Mouse (Mus musculus) limb, embryonic 15.5 days (tissue): ENCODE measurements around the gene Zdhhc22. TPM values are rescaled to one million over a fixed set of nuclear protein-coding genes. Genes with fewer than 3 reads are reported as not detected.

Experiments used
- ATAC-seq: fragments of 200-750 bp; cut with Nextera tagmentation; 2 replicates; pipeline ENCODE4 v1.8.0; 2017; ENCODE audit warnings: low read depth, moderate TSS enrichment; ENCODE audit not compliant: insufficient number of reproducible peaks, low FRiP score, low TSS enrichment
- H3K27ac ChIP-seq: fragments of 300-500 bp; sonication (generic); 2 replicates; pipeline ENCODE4 v1.5.1; 2015; ENCODE audit warnings: moderate library complexity, mild to moderate bottlenecking, inconsistent platforms
- H3K27me3 ChIP-seq: fragments of 300-500 bp; sonication (generic); 2 replicates; pipeline ENCODE4 v1.6.1; 2015; ENCODE audit warnings: inconsistent platforms
- H3K36me3 ChIP-seq: fragments of 300-500 bp; sonication (generic); 2 replicates; pipeline ENCODE4 v1.6.1; 2015; ENCODE audit warnings: inconsistent platforms
- H3K4me1 ChIP-seq: fragments of 300-500 bp; sonication (generic); 2 replicates; pipeline ENCODE4 v1.6.1; 2015; ENCODE audit warnings: inconsistent platforms
- H3K4me2 ChIP-seq: fragments of 300-500 bp; sonication (generic); 2 replicates; pipeline ENCODE4 v1.6.1; 2015; ENCODE audit warnings: mild to moderate bottlenecking, inconsistent platforms
- H3K4me3 ChIP-seq: fragments of 300-500 bp; sonication (generic); 2 replicates; pipeline ENCODE4 v1.5.1; 2015; ENCODE audit warnings: mild to moderate bottlenecking, inconsistent platforms
- H3K9ac ChIP-seq: fragments of 300-500 bp; sonication (generic); 2 replicates; pipeline ENCODE4 v1.6.1; 2015; ENCODE audit warnings: inconsistent platforms
- H3K9me3 ChIP-seq: fragments of 300-500 bp; sonication (generic); 2 replicates; pipeline ENCODE4 v1.6.1; 2016; ENCODE audit warnings: inconsistent platforms
- WGBS: fragments of 180-500 bp; shearing (Covaris S2); methylation state at CpG from one replicate; pipeline ENCODE4 v1.1.7; 2015; 5-methylcytosine and 5-hydroxymethylcytosine counted together
- polyA plus RNA-seq: library from polyadenylated mRNA; unstranded; fragments of >200 nt; fragmentation: Nextera tagmentation; extraction: Ambion mirVana; gene quantifications from 2 replicates; pipeline ENCODE4 v1.2.1, GENCODE M21; 2015

The Zdhhc22 gene
- 0.14 TPM in 1 of 2 replicates, not detected in the other for polyA plus RNA-seq

GRCm38 (mm10) chr12:86989890-86990754, at the start of gene Zdhhc22:
TSS of gene Zdhhc22 (minus strand) at chr12:86990430.
- peaks cover 73% of the 10 kb centered on the region for H3K27me3 ChIP-seq
- no peaks in the 10 kb centered on the region for H3K36me3 ChIP-seq
- WGBS: under 1% methylated on average over 59 of the region's 68 CpGs

GRCm38 (mm10) chr12:87036631-87037030, 46.4 kb upstream of the Zdhhc22 start:
- Histone ChIP-seq H3K4me1 (no peaks in the 10 kb centered on the region), H3K9me3 (no peaks in the 10 kb centered on the region), H3K9ac (no peak overlapping the region), H3K27me3 (no peaks in the 10 kb centered on the region), H3K27ac (no peak overlapping the region), H3K36me3 (no peaks in the 10 kb centered on the region), H3K4me3 (no peak overlapping the region), H3K4me2 (no peak overlapping the region)
- WGBS: 92% methylated on average over 7 of the region's 7 CpGs
- ATAC-seq: no peak

More at GRCm38 (mm10) chr12:86989890-86990754, at the start of gene Zdhhc22:
- H3K4me1 ChIP-seq: peaks cover 12% of the 10 kb centered on the region
- ATAC-seq: 0 out of 2 replicates have a peak, but pooled peaks have one; percentile 42
- peak within 1 kb of the TSS; percentile 20 for H3K4me3 ChIP-seq
- H3K9me3 ChIP-seq: no peaks in the 10 kb centered on the region
- no peak within 1 kb of the TSS for H3K27ac ChIP-seq
- peak within 1 kb of the TSS; percentile 38 for H3K4me2 ChIP-seq
- H3K9ac ChIP-seq: no peak within 1 kb of the TSS

- Histone ChIP-seq H3K27me3 (peaks cover 37% of the 10 kb centered on the region), H3K27ac (no peak overlapping the region), H3K4me1 (peaks cover 6% of the 10 kb centered on the region), H3K36me3 (no peaks in the 10 kb centered on the region), H3K9ac (no peak overlapping the region), H3K4me3 (no peak overlapping the region), H3K4me2 (no peak overlapping the region), H3K9me3 (no peaks in the 10 kb centered on the region)
- 71% methylated on average over 5 of the region's 5 CpGs for WGBS
- ATAC-seq: no peak
Observed at GRCm38 (mm10) chr12:87031163-87031763, 41.0 kb upstream of the Zdhhc22 start.

GRCm38 (mm10) chr12:87029251-87029976, 39.2 kb upstream of the Zdhhc22 start:
- Histone ChIP-seq H3K4me2 (no peak overlapping the region), H3K27me3 (peaks cover 49% of the 10 kb centered on the region), H3K4me1 (peaks cover 9% of the 10 kb centered on the region), H3K9me3 (no peaks in the 10 kb centered on the region), H3K9ac (no peak overlapping the region), H3K4me3 (no peak overlapping the region), H3K27ac (no peak overlapping the region), H3K36me3 (no peaks in the 10 kb centered on the region)
- no peak for ATAC-seq
- 70% methylated on average over 5 of the region's 5 CpGs for WGBS

GRCm38 (mm10) chr12:87028068-87028467, 37.8 kb upstream of the Zdhhc22 start:
- no peaks in the 10 kb centered on the region for H3K36me3 ChIP-seq
- ATAC-seq: no peak
- peaks cover 9% of the 10 kb centered on the region for H3K4me1 ChIP-seq
- H3K4me3 ChIP-seq: no peak overlapping the region
- peaks cover 51% of the 10 kb centered on the region for H3K27me3 ChIP-seq
- no peak overlapping the region for H3K9ac ChIP-seq
- no peak overlapping the region for H3K27ac ChIP-seq
- 71% methylated on average over 2 of the region's 2 CpGs for WGBS
- no peak overlapping the region for H3K4me2 ChIP-seq
- no peaks in the 10 kb centered on the region for H3K9me3 ChIP-seq

- H3K9ac ChIP-seq: no peak overlapping the region
Observed at GRCm38 (mm10) chr12:87027391-87027790, 37.2 kb upstream of the Zdhhc22 start.

GRCm38 (mm10) chr12:87026871-87027240, 36.6 kb upstream of the Zdhhc22 start:
- Histone ChIP-seq H3K27ac (no peak overlapping the region), H3K9ac (no peak overlapping the region), H3K4me3 (no peak overlapping the region), H3K27me3 (peaks cover 52% of the 10 kb centered on the region), H3K9me3 (no peaks in the 10 kb centered on the region), H3K36me3 (no peaks in the 10 kb centered on the region), H3K4me2 (0 out of 2 replicates have a peak overlapping the region, but pooled peaks have one; percentile 26), H3K4me1 (peaks cover 9% of the 10 kb centered on the region)
- no peak for ATAC-seq
- WGBS: 13% methylated on average over 8 of the region's 8 CpGs

More at GRCm38 (mm10) chr12:87027391-87027790, 37.2 kb upstream of the Zdhhc22 start:
- Histone ChIP-seq H3K4me1 (peaks cover 9% of the 10 kb centered on the region), H3K4me2 (no peak overlapping the region), H3K27me3 (peaks cover 52% of the 10 kb centered on the region), H3K27ac (no peak overlapping the region), H3K4me3 (no peak overlapping the region), H3K36me3 (no peaks in the 10 kb centered on the region), H3K9me3 (no peaks in the 10 kb centered on the region)
- ATAC-seq: no peak
- 49% methylated on average over 5 of the region's 5 CpGs for WGBS

GRCm38 (mm10) chr12:87026109-87026870, 36.1 kb upstream of the Zdhhc22 start:
- H3K9me3 ChIP-seq: no peaks in the 10 kb centered on the region
- 4% methylated on average over 30 of the region's 30 CpGs for WGBS
- H3K36me3 ChIP-seq: no peaks in the 10 kb centered on the region
- H3K4me3 ChIP-seq: peak overlapping the region; percentile 9; the same call in 1 of the 2 replicates
- H3K4me2 ChIP-seq: peak overlapping the region; percentile 26; the same call in 1 of the 2 replicates
- H3K27ac ChIP-seq: no peak overlapping the region
- no peak for ATAC-seq
- no peak overlapping the region for H3K9ac ChIP-seq
- H3K27me3 ChIP-seq: peaks cover 51% of the 10 kb centered on the region
- H3K4me1 ChIP-seq: peaks cover 9% of the 10 kb centered on the region

GRCm38 (mm10) chr12:87023456-87023855, 33.2 kb upstream of the Zdhhc22 start:
- peaks cover 37% of the 10 kb centered on the region for H3K27me3 ChIP-seq
- no peak for ATAC-seq
- H3K27ac ChIP-seq: no peak overlapping the region

GRCm38 (mm10) chr12:87022006-87022405, 31.8 kb upstream of the Zdhhc22 start:
- Histone ChIP-seq H3K4me2 (no peak overlapping the region), H3K4me1 (peaks cover 9% of the 10 kb centered on the region), H3K27me3 (peaks cover 22% of the 10 kb centered on the region), H3K27ac (no peak overlapping the region), H3K4me3 (no peak overlapping the region), H3K36me3 (no peaks in the 10 kb centered on the region), H3K9me3 (no peaks in the 10 kb centered on the region), H3K9ac (no peak overlapping the region)
- WGBS: 79% methylated on average over 2 of the region's 2 CpGs
- ATAC-seq: no peak

More at GRCm38 (mm10) chr12:87023456-87023855, 33.2 kb upstream of the Zdhhc22 start:
- no peaks in the 10 kb centered on the region for H3K9me3 ChIP-seq
- no peaks in the 10 kb centered on the region for H3K36me3 ChIP-seq
- 66% methylated on average over 3 of the region's 3 CpGs for WGBS
- no peak overlapping the region for H3K4me3 ChIP-seq
- peaks cover 9% of the 10 kb centered on the region for H3K4me1 ChIP-seq
- H3K4me2 ChIP-seq: no peak overlapping the region
- no peak overlapping the region for H3K9ac ChIP-seq

- H3K4me1 ChIP-seq: peaks cover 1% of the 10 kb centered on the region; the same call in 1 of the 2 replicates
- no peak within 1 kb of the TSS for H3K4me3 ChIP-seq
- H3K36me3 ChIP-seq: no peaks in the 10 kb centered on the region
- H3K27me3 ChIP-seq: peaks cover 13% of the 10 kb centered on the region
- no peak within 1 kb of the TSS for H3K27ac ChIP-seq
- no peak within 1 kb of the TSS for H3K4me2 ChIP-seq
- no peak for ATAC-seq
- 71% methylated on average over 6 of the region's 6 CpGs for WGBS
- no peak within 1 kb of the TSS for H3K9ac ChIP-seq
- H3K9me3 ChIP-seq: no peaks in the 10 kb centered on the region
Observed at GRCm38 (mm10) chr12:87021040-87021439, 30.8 kb upstream of the Zdhhc22 start, which contains the start of gene Tmem63c. TSS of gene Tmem63c (plus strand) at chr12:87021340.
